Mouse (Mus musculus): ENCODE data around the gene Ctc1.
"Not testable (repeated sequence)": the region's sequence is repeated elsewhere in the genome, so short reads cannot be mapped to it uniquely, and the experiment has no call there.

The Ctc1 gene

GRCm38 (mm10) chr11:69008182-69009121 is 7.3 kb upstream of the Ctc1 start, which contains the start of gene Pfas:
Pfas (minus strand) TSS chr11:69008460.
- DNase-seq = peak; percentile 85

DNA sequence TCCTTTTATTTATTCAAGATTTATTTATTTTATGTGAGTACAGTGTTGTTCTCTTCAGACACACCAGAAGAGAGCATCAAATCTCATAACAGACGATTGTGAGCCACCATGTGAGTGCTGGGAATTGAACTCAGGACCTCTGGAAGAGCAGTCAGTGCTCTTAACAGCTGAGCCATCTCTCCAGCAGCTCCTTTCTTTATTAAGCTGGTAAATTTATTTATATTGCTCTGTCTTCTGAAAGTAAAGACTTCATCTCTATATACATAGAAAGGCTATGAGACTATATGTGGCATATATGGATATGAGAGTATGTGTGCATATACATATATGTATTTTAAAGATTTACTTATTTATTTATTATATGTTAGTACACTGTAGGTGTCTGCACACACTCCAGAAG is 6.2 kb upstream of the Ctc1 start:
- DNase-seq = no peak

GRCm38 (mm10) chr11:69010400-69011323 is 5.0 kb upstream of the Ctc1 start:
- DNase-seq = no peak

DNA sequence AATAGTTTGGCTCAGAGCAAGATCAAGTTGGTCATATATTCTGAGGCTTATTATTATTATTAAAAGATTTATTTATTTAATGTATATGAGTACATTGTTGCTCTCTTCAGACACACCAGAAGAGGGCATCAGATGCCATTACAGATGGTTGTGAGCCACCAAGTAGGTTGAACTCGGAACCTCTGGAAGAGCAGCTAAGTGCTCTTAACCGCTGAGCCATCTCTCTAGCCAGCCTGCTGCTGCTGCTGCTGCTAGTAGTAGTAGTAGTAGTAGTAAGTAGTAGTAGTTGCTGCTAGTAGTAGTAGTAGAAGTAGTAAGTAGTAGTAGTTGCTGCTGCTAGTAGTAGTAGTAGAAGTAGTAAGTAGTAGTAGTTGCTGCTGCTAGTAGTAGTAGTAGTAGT is 4.3 kb upstream of the Ctc1 start:
- DNase-seq = not testable (repeated sequence)

- peak; percentile 91 for DNase-seq
These were observed 3.6 kb upstream of the Ctc1 start for GRCm38 (mm10) chr11:69012071-69012601.

DNA sequence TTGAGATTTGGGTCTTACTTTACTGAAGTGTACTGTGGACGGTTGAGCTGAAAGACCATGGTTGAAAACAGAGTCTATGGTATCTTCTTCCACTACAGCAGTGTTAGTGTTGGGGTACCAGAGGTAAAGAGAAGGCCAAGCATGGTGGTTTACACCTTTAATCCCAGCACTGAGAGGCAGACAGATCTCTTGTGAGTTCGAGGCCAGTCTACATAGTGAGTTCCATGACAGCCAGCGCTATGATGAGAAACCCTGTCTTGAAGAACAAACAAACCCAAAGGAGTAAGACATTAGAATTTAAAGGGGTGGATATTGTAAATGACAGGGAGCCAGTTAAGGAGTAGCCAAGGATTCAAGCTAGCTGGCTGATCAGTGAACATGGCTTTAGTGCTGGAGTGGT is 1.0 kb downstream of the Ctc1 start:
- no peak for DNase-seq

DNA sequence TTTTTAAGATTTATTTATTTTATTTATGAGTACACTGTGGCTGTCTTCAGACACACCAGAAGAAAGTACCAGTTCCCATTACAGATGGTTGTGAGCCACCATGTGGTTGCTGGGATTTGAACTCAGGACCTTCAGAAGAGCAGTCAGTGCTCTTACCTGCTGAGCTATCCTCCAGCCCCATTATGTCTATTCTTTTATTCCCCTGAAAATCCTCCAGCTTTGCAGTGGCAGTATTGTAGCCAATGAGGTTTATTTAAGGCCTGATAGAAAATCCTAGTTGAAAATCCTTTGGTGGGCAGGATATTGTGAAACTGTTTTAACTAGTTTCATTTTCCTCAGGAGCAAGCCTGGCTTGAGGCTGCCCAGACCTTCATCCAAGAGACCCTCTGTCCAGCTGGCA is 5.0 kb downstream of the Ctc1 start:
- DNase-seq = no peak

DNA sequence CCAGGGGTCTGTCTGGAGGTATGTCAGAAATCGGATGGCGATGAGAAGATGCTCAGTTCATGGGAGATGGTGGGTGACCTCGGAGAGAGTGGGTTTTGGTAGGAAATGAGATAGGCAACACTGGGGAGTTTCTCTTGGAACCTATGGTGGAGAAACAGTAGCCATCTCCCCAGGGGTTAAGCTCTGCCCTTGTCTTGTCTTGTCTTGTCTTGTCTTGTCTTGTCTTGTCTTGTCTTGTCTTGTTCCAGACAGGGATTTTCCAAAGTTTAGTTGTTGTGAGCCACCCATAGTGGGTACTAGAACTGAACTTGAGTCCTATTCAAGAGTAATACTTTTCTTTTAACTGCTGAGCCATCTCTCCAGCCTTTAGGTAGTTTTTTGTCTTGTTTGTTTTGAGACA is 10.9 kb downstream of the Ctc1 start:
- DNase-seq = no peak

DNA sequence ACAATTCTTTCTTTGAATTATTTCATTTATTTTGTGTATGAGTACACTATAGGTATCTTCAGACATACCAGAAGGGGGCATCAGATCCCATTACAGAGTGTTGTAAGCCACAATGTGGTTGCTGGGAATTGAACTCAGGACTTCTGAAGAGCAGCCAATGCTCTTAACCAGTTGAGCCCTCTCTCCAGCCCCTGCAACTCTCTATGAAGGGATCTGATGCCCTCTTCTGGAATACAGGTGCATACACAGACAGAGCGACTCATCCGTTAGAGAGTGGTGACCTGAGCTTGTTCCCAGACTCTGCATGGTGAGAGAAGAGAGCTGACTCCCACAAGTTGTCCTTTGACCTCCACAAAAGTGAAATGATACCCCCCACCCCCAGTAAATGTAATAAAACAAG is 13.1 kb downstream of the Ctc1 start:
- DNase-seq = no peak

- DNase-seq = no peak
These were observed 17.8 kb downstream of the Ctc1 start for GRCm38 (mm10) chr11:69033552-69033951.

- DNase-seq = no peak
These were observed 18.9 kb downstream of the Ctc1 start for GRCm38 (mm10) chr11:69034585-69034984.

DNA sequence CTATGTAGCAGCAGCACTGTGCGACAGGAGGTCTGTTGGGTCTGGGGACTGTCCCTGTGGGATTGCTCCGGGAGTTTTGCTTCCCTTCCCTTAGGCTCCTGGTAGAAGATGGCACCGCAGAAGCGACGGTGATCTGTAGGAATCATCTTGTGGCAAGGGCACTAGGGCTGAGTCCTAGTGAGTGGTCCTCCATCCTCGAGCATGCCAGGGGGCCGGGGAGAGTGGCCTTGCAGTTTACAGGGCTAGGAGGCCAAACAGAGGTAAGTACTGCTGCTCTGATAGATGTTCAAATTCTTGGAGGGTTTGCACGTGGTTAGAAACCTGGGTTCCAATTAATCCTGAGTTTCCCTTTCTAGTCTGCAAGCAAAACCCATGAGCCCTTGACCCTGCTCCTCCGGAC is 19.7 kb downstream of the Ctc1 start:
- no peak for DNase-seq

GRCm38 (mm10) chr11:69035849-69036248 is 20.1 kb downstream of the Ctc1 start:
- peak; percentile 89 for DNase-seq

DNA sequence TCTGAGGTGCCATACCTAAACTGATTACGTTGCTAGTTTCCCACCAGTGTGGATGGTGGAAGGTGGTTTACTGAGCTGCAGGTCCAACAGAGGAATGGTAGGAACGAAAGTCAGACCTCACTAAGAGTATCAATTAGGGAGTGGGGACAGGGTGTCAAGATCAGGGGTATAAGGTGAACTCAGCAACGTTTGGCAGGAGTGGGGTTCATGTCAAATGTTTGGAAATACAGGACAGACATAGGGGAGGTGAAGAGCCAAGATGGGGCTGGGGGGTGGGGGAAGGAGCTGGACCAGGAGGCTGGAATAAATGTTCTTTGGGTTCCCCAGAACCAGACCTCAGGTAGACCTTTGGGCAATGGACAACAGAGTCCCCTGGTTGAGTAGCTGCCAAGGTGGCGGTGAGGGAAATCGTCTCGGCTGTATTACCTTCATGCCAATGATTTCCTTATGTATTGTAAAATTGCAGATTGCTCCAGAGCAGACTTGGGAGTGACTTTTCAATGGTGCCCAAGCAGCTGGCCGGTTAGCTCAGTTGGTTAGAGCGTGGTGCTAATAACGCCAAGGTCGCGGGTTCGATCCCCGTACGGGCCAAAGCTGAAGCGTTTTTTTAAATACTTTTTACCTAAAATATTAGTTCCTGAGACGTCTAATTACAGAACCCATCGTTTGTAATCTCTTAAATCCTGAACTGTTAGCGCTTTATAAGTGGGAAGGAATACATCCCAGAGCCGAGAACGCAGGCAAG is 20.9 kb downstream of the Ctc1 start:
- DNase-seq = peak; percentile 93

- peak; percentile 88 for DNase-seq
These were observed 21.7 kb downstream of the Ctc1 start for GRCm38 (mm10) chr11:69037231-69038061.

- DNase-seq = no peak
These were observed 22.5 kb downstream of the Ctc1 start for GRCm38 (mm10) chr11:69038173-69038572.

GRCm38 (mm10) chr11:69045531-69046394 is 30.1 kb downstream of the Ctc1 start, which contains the start of gene Aurkb:
Aurkb (plus strand) TSS chr11:69045647.
- peak; percentile 74 for DNase-seq

- DNase-seq = no peak
These were observed 30.7 kb downstream of the Ctc1 start for GRCm38 (mm10) chr11:69046395-69046774.

DNA sequence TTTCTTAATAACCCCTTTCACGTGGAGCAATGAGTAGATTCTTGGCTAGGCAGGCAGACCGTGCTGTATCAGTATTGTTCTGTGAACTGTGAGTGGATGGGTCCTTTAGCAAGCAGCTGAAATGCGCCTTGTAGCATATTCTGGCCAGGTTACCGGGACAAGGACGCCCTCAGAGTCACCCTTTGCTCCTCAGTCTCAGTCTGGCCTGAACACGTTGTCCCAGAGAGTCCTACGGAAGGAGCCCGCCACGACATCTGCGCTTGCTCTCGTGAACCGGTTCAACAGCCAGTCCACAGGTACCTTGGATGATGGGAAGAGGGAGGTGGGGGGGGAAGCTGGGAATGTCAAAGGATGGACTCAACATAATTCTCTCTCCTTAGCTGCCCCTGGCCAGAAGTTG is 31.9 kb downstream of the Ctc1 start:
- DNase-seq = no peak

DNA sequence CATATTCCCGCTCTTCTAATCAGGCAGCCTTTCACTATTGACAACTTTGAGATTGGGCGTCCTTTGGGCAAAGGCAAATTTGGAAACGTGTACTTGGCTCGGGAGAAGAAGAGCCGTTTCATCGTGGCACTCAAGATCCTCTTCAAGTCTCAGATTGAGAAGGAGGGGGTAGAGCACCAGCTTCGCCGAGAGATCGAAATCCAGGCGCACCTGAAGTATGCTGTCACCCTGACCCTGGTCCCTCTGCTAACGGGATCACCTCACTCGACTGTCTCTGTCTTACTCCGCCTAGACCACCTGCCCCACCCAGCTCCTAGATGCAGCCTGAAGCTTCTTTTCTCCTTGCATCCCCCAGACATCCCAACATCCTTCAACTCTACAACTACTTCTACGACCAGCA is 32.4 kb downstream of the Ctc1 start:
- no peak for DNase-seq

GRCm38 (mm10) chr11:69050748-69051147 is 35.0 kb downstream of the Ctc1 start:
- no peak for DNase-seq
